Mouse (Mus musculus) MEL (cell line): Measurements from ENCODE around the gene Thbs3. TPM values are rescaled to one million over a fixed set of nuclear protein-coding genes. Genes with fewer than 3 reads are reported as not detected.

Source experiments
- DNase-seq: peaks from one replicate; pipeline ENCODE4 v3.0.0; 2011; ENCODE audit warnings: low read depth, low spot score
- H3K27ac ChIP-seq: 2 replicates; pipeline ENCODE4 v1.5.1; 2012; ENCODE audit warnings: low read depth, mild to moderate bottlenecking, control low read depth, low read length, moderate library complexity; ENCODE audit not compliant: control insufficient read depth
- H3K27me3 ChIP-seq, 2 experiments: fragments of 150-350 bp in 1 of 2; sonication (generic) in 1 of 2; 2 replicates each; pipeline ENCODE4 v1.6.1; 2012; ENCODE audit warnings: low read length in 2 of 2, mild to moderate bottlenecking in 2 of 2, improper control_type of control experiment in 1 of 2, moderate library complexity in 1 of 2; ENCODE audit not compliant: insufficient read depth in 2 of 2, control insufficient read depth in 1 of 2
- H3K36me3 ChIP-seq, 2 experiments: 2 replicates each; pipeline ENCODE4 v1.6.1; 2012 to 2014; ENCODE audit warnings: low read length in 2 of 2, improper control_type of control experiment in 1 of 2, inconsistent platforms in 1 of 2, mild to moderate bottlenecking in 1 of 2; ENCODE audit not compliant: insufficient read depth in 2 of 2, control insufficient read depth in 1 of 2
- H3K4me1 ChIP-seq, 2 experiments: fragments of 150-350 bp in 1 of 2; sonication (generic) in 1 of 2; 2 replicates each; pipeline ENCODE4 v1.6.1; 2012; ENCODE audit warnings: low read length in 2 of 2, improper control_type of control experiment in 1 of 2, mild to moderate bottlenecking in 1 of 2; ENCODE audit not compliant: insufficient read depth in 2 of 2, control insufficient read depth in 1 of 2
- H3K4me3 ChIP-seq, 2 experiments: fragments of 150-350 bp in 1 of 2; sonication (generic) in 1 of 2; 2 replicates each; pipeline ENCODE4 v1.5.1; 2012; ENCODE audit warnings: low read depth in 2 of 2, low read length in 2 of 2, mild to moderate bottlenecking in 2 of 2, moderate library complexity in 2 of 2, control low read depth in 1 of 2, improper control_type of control experiment in 1 of 2; ENCODE audit not compliant: control insufficient read depth in 1 of 2, insufficient read depth in 1 of 2
- H3K79me2 ChIP-seq: 2 replicates; pipeline ENCODE4 v1.6.1; 2012; ENCODE audit warnings: mild to moderate bottlenecking, low read length, moderate library complexity; ENCODE audit not compliant: control insufficient read depth, poor library complexity, insufficient read depth
- H3K9ac ChIP-seq: 2 replicates; pipeline ENCODE4 v1.6.1; 2012; ENCODE audit warnings: low read depth, mild to moderate bottlenecking, control low read depth, low read length, moderate library complexity; ENCODE audit not compliant: control insufficient read depth, poor library complexity, severe bottlenecking
- H3K9me3 ChIP-seq: fragments of 150-350 bp; sonication (generic); replicated peaks from 2 replicates; pipeline ENCODE4 v1.6.1; 2012; ENCODE audit warnings: mild to moderate bottlenecking, low read length, improper control_type of control experiment, moderate library complexity; ENCODE audit not compliant: insufficient read depth
- BHLHE40 ChIP-seq: IDR thresholded peaks from 2 replicates; pipeline ENCODE4 v1.6.1; 2012; ENCODE audit warnings: low read depth, mild to moderate bottlenecking, inconsistent platforms, low read length, improper control_type of control experiment, borderline replicate concordance
- CHD1 ChIP-seq: IDR thresholded peaks from 2 replicates; pipeline ENCODE4 v1.6.1; 2012; ENCODE audit warnings: low read depth, mild to moderate bottlenecking, inconsistent platforms, low read length, improper control_type of control experiment
- CHD2 ChIP-seq: IDR thresholded peaks from 2 replicates; pipeline ENCODE4 v1.6.1; 2011; ENCODE audit warnings: low read length, improper control_type of control experiment
- CTCF ChIP-seq, 3 experiments: IDR thresholded peaks in 2 of 3; conservative IDR thresholded peaks in 1 of 3; 2 replicates each; pipeline ENCODE4 v1.5.1; 2011 to 2012; ENCODE audit warnings: low read length in 3 of 3, low read depth in 2 of 3, mild to moderate bottlenecking in 2 of 3, improper control_type of control experiment in 1 of 3, inconsistent platforms in 1 of 3, mixed read lengths in 1 of 3, moderate library complexity in 1 of 3; ENCODE audit not compliant: control insufficient read depth in 1 of 3, insufficient read depth in 1 of 3, poor library complexity in 1 of 3, severe bottlenecking in 1 of 3
- EP300 ChIP-seq, 2 experiments: IDR thresholded peaks; 2 replicates each; pipeline ENCODE4 v1.6.1; 2011; ENCODE audit warnings: improper control_type of control experiment in 2 of 2, low read length in 2 of 2, low read depth in 1 of 2, mild to moderate bottlenecking in 1 of 2
- GABPA ChIP-seq: IDR thresholded peaks from 2 replicates; pipeline ENCODE4 v1.6.1; 2012; ENCODE audit warnings: low read depth, mild to moderate bottlenecking, inconsistent platforms, low read length, improper control_type of control experiment, moderate library complexity
- GATA1 ChIP-seq: IDR thresholded peaks from 2 replicates; pipeline ENCODE4 v1.6.1; 2011; ENCODE audit warnings: low read depth, low read length, improper control_type of control experiment
- HCFC1 ChIP-seq: IDR thresholded peaks from 2 replicates; pipeline ENCODE4 v1.6.1; 2012; ENCODE audit warnings: low read depth, mild to moderate bottlenecking, inconsistent platforms, low read length, improper control_type of control experiment, moderate library complexity
- KAT2A ChIP-seq: conservative IDR thresholded peaks from 2 replicates; pipeline ENCODE4 v1.6.1; 2012; ENCODE audit warnings: low read depth, low read length, improper control_type of control experiment, inconsistent platforms
- MAFK ChIP-seq: IDR thresholded peaks from 2 replicates; pipeline ENCODE4 v1.6.1; 2011; ENCODE audit warnings: low read depth, mild to moderate bottlenecking, low read length, improper control_type of control experiment, borderline replicate concordance
- MAX ChIP-seq: IDR thresholded peaks from 2 replicates; pipeline ENCODE4 v1.6.1; 2011; ENCODE audit warnings: low read length, improper control_type of control experiment
- MEF2A ChIP-seq: IDR thresholded peaks from 2 replicates; pipeline ENCODE4 v1.6.1; 2014; ENCODE audit warnings: low read depth, mild to moderate bottlenecking, inconsistent platforms, low read length, improper control_type of control experiment; ENCODE audit not compliant: poor library complexity, insufficient replicate concordance, severe bottlenecking; ENCODE audit errors: extremely low read depth
- MXI1 ChIP-seq: IDR thresholded peaks from 2 replicates; pipeline ENCODE4 v1.6.1; 2011; ENCODE audit warnings: mild to moderate bottlenecking, low read depth, low read length, improper control_type of control experiment
- MYB ChIP-seq: IDR thresholded peaks from 2 replicates; pipeline ENCODE4 v1.6.1; 2011; ENCODE audit warnings: mild to moderate bottlenecking, low read depth, low read length, improper control_type of control experiment
- MYC ChIP-seq: IDR thresholded peaks from 2 replicates; pipeline ENCODE4 v1.6.1; 2011; ENCODE audit warnings: low read depth, mild to moderate bottlenecking, low read length, improper control_type of control experiment, moderate library complexity
- NRF1 ChIP-seq: IDR thresholded peaks from 2 replicates; pipeline ENCODE4 v1.6.1; 2014; ENCODE audit warnings: low read depth, mild to moderate bottlenecking, inconsistent platforms, low read length, improper control_type of control experiment, moderate library complexity; ENCODE audit not compliant: poor library complexity, insufficient read depth, severe bottlenecking
- POLR2A ChIP-seq, 2 experiments: IDR thresholded peaks; 2 replicates each; pipeline ENCODE4 v1.6.1; 2011 to 2012; ENCODE audit warnings: low read length in 2 of 2, mild to moderate bottlenecking in 2 of 2, control low read depth in 1 of 2, improper control_type of control experiment in 1 of 2, low read depth in 1 of 2, moderate library complexity in 1 of 2; ENCODE audit not compliant: control insufficient read depth in 1 of 2, insufficient read depth in 1 of 2, poor library complexity in 1 of 2
- RCOR1 ChIP-seq: IDR thresholded peaks from 2 replicates; pipeline ENCODE4 v1.6.1; 2012; ENCODE audit warnings: low read depth, mild to moderate bottlenecking, inconsistent platforms, low read length, improper control_type of control experiment
- SIN3A ChIP-seq: IDR thresholded peaks from 2 replicates; pipeline ENCODE4 v1.6.1; 2012; ENCODE audit warnings: low read length, improper control_type of control experiment, inconsistent platforms
- SMC3 ChIP-seq: IDR thresholded peaks from 2 replicates; pipeline ENCODE4 v1.6.1; 2011; ENCODE audit warnings: low read depth, low read length, improper control_type of control experiment
- TBP ChIP-seq: IDR thresholded peaks from 2 replicates; pipeline ENCODE4 v1.8.0; 2011; ENCODE audit warnings: low read depth, low read length, improper control_type of control experiment
- TCF12 ChIP-seq: IDR thresholded peaks from 2 replicates; pipeline ENCODE4 v1.6.1; 2014; ENCODE audit warnings: low read depth, mild to moderate bottlenecking, inconsistent platforms, low read length, improper control_type of control experiment, moderate library complexity
- UBTF ChIP-seq: IDR thresholded peaks from 2 replicates; pipeline ENCODE4 v1.6.1; 2012; ENCODE audit warnings: low read depth, mild to moderate bottlenecking, inconsistent platforms, low read length, improper control_type of control experiment, moderate library complexity, borderline replicate concordance; ENCODE audit not compliant: insufficient read depth
- USF1 ChIP-seq: IDR thresholded peaks from 2 replicates; pipeline ENCODE4 v1.6.1; 2014; ENCODE audit warnings: low read depth, mild to moderate bottlenecking, inconsistent platforms, low read length, improper control_type of control experiment, moderate library complexity
- USF2 ChIP-seq, 2 experiments: IDR thresholded peaks; 2 replicates each; pipeline ENCODE4 v1.6.1; 2011 to 2012; ENCODE audit warnings: improper control_type of control experiment in 2 of 2, low read length in 2 of 2, borderline replicate concordance in 1 of 2, inconsistent platforms in 1 of 2, low read depth in 1 of 2, mild to moderate bottlenecking in 1 of 2; ENCODE audit not compliant: insufficient read depth in 1 of 2
- ZC3H11A ChIP-seq: IDR thresholded peaks from 2 replicates; pipeline ENCODE4 v1.6.1; 2012; ENCODE audit warnings: low read depth, mild to moderate bottlenecking, inconsistent platforms, low read length, improper control_type of control experiment
- ZKSCAN1 ChIP-seq: IDR thresholded peaks from 2 replicates; pipeline ENCODE4 v1.6.1; 2012; ENCODE audit warnings: low read depth, mild to moderate bottlenecking, inconsistent platforms, low read length, improper control_type of control experiment, moderate library complexity
- ZMIZ1 ChIP-seq: IDR thresholded peaks from 2 replicates; pipeline ENCODE4 v1.6.1; 2012; ENCODE audit warnings: low read depth, mild to moderate bottlenecking, inconsistent platforms, low read length, improper control_type of control experiment, moderate library complexity
- ZNF384 ChIP-seq: IDR thresholded peaks from 2 replicates; pipeline ENCODE4 v1.6.1; 2012; ENCODE audit warnings: low read depth, mild to moderate bottlenecking, inconsistent platforms, low read length, improper control_type of control experiment
- polyA plus RNA-seq, 2 experiments: library from polyadenylated mRNA; stranded (reverse) in 1 of 2; unstranded in 1 of 2; fragments of >175 nt in 1 of 2; fragments of >200 nt in 1 of 2; gene quantifications; 2 replicates each; pipeline versions ENCODE4 v1.2.1 to v1.2.4; 2012; ENCODE audit warnings: low replicate concordance in 2 of 2, low read depth in 1 of 2; ENCODE audit not compliant: insufficient read length in 2 of 2, insufficient read depth in 1 of 2, missing spikeins in 1 of 2
- total RNA-seq: library from RNA; depleted of rRNA; stranded (reverse); fragments of 300-350 nt; gene quantifications from 2 replicates; pipeline ENCODE4 v1.2.3, GENCODE M21; 2012

Thbs3 gene
- total and polyA plus RNA-seq, 3 experiments, result 1.8 to 4.9 TPM; not detected in 1

DNA sequence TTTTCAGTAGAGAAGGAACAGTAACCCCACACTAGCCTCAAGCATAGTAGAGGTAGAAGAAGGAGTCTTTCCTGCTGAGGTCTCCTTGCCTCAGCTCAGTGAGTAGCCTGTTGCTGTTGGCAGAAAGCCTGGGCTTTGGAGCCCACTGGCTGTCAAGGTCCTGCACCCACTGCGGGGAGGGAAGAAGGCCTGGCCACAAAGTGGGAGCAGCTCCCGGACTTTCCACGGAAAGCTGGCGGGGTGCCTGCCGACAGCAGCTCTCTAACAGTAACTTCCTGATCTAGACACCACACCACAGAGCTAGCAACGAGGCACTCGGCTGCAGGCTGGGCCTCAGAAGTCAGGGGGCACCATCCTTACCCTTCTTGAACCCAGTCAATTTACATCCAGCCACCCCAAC is 4.2 kb upstream of the Thbs3 start:
- no peak for DNase-seq
- peaks cover 0 to 9% of the 10 kb centered on the region in 2 experiments; a peak in 3 of 4 replicates for H3K36me3 ChIP-seq
- H3K4me3 ChIP-seq, result no peak overlapping the region
- H3K79me2 ChIP-seq, result peaks cover 10% of the 10 kb centered on the region
- H3K27me3 ChIP-seq, result no peaks in the 10 kb centered on the region
- TF ChIP-seq CTCF (IDR thresholded peaks at IDR 0.05 in 2 of 3, conservative IDR thresholded peaks at IDR 0.05 in 1 of 3; ENCODE audit: control insufficient read depth in 1 of 3, insufficient read depth in 1 of 3, low read depth in 2 of 3, low read length in 3 of 3, poor library complexity in 1 of 3, severe bottlenecking in 1 of 3) (no peak), MEF2A (no peak), USF2 (IDR thresholded peaks at IDR 0.05; ENCODE audit: borderline replicate concordance in 1 of 2, insufficient read depth in 1 of 2, low read depth in 1 of 2, low read length in 2 of 2) (no peak), MAFK (no peak), EP300 (IDR thresholded peaks at IDR 0.05; ENCODE audit: low read depth in 1 of 2, low read length in 2 of 2) (no peak), HCFC1 (no peak), ZKSCAN1 (no peak), TCF12 (no peak), GABPA (no peak), BHLHE40 (no peak)
- no peaks in the 10 kb centered on the region for H3K9me3 ChIP-seq
- no peak overlapping the region for H3K9ac ChIP-seq
- no peak overlapping the region for H3K27ac ChIP-seq
- H3K4me1 ChIP-seq, result peaks cover 2 to 14% of the 10 kb centered on the region in 2 experiments; a peak in 3 of 4 replicates

DNA sequence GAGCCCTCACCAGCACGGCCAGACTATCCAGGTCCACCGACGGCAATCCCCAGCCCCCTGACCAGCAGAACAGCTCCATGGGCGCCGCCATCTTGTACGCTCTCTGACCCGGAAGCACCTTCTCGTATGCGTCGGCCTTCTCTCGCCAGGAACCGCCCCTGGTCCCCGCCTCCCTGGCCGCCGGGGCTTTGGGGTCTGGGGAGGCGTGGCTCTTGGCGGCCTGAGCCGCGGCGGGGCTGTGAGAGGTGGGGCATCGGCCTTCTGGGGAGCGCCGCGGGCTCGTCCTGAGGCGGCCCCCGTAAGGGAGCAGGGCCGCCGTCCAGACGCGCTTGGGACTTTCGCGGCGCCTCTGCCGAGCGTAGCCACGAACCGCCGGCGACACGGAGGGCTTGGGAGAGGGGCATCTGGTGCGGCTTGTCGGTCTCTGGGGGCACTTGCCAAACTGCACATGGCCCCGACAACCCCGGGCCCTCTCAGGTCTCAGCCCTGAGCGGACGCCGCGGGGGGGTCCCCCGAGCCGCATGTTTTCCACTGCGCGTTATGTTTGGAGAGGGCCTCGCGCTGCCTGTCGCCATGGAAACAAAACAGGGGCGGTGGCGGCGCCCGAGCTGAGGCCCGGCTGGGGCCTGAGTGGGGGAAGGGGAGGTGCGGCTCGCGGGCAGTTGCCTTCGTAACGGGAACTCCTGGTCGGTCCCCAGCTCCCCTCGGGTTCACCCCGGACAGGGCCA is 1.0 kb upstream of the Thbs3 start:
- peaks cover 2 to 14% of the 10 kb centered on the region in 2 experiments; a peak in 3 of 4 replicates for H3K4me1 ChIP-seq
- peak; percentile 84 for TF ChIP-seq KAT2A
- TF ChIP-seq SMC3, result no peak; the same call in 1 of the 2 replicates
- peak; percentile 80 for TF ChIP-seq USF1
- TF ChIP-seq CHD2, result peak; percentile 62
- 0 out of 2 replicates have a peak, but pooled peaks have one; percentile 69 for TF ChIP-seq UBTF
- peak; percentile 91 for TF ChIP-seq SIN3A
- TF ChIP-seq RCOR1, result no peak
- TF ChIP-seq ZC3H11A, result no peak
- peak; percentile 94 for TF ChIP-seq MXI1
- 0 out of 2 replicates have a peak, but pooled peaks have one; percentile 46 for TF ChIP-seq ZMIZ1
- TF ChIP-seq ZNF384, result no peak
- peak; percentile 70; the same call in 1 of the 2 replicates for TF ChIP-seq TBP
- no peak for TF ChIP-seq BHLHE40
- TF ChIP-seq NRF1, result peak; percentile 49; the same call in 1 of the 2 replicates
- peak; percentile 73 to 78 for TF ChIP-seq POLR2A (IDR thresholded peaks at IDR 0.05; ENCODE audit: control insufficient read depth in 1 of 2, insufficient read depth in 1 of 2, low read depth in 1 of 2, low read length in 2 of 2, poor library complexity in 1 of 2)
- no peak for TF ChIP-seq GATA1
- TF ChIP-seq MAFK, result no peak
- TF ChIP-seq MYC, result peak; percentile 20; the same call in 1 of the 2 replicates
- TF ChIP-seq HCFC1, result peak; percentile 97
- TF ChIP-seq MYB, result no peak
- no peak for TF ChIP-seq CHD1
- no peak; the same call in 1 of the 2 replicates for TF ChIP-seq MAX

More for the DNA sequence above, 1.0 kb upstream of the Thbs3 start:
- DNase-seq, result peak; percentile 97
- H3K27me3 ChIP-seq, result no peaks in the 10 kb centered on the region
- H3K36me3 ChIP-seq, result peaks cover 0 to 10% of the 10 kb centered on the region in 2 experiments; a peak in 2 of 4 replicates
- peak overlapping the region; percentile 61 for H3K27ac ChIP-seq
- peak overlapping the region; percentile 82 for H3K9ac ChIP-seq
- peak overlapping the region; percentile 84 to 98 for H3K4me3 ChIP-seq
- no peaks in the 10 kb centered on the region for H3K9me3 ChIP-seq
- H3K79me2 ChIP-seq, result peaks cover 10% of the 10 kb centered on the region
